Mouse (Mus musculus) stomach, postnatal 0 days (tissue): ENCODE data around the gene Fkbp1b. TPM values are rescaled to one million over a fixed set of nuclear protein-coding genes. Genes with fewer than 3 reads are reported as not detected.

Source experiments
- ATAC-seq: fragments of 200-750 bp; cut with Nextera tagmentation; 2 replicates; pipeline ENCODE4 v1.8.0; 2017; ENCODE audit not compliant: low FRiP score, low TSS enrichment
- DNase-seq: peaks from one replicate; pipeline ENCODE4 v3.0.0-alpha.2; 2016; ENCODE audit warnings: low spot score
- H3K27ac ChIP-seq: fragments of 300-500 bp; sonication (generic); replicated peaks from 2 replicates; pipeline ENCODE4 v1.5.1; 2014; ENCODE audit warnings: mild to moderate bottlenecking, control low read depth
- H3K27me3 ChIP-seq: fragments of 300-500 bp; sonication (generic); 2 replicates; pipeline ENCODE4 v1.6.1; 2014; ENCODE audit warnings: low read length; ENCODE audit not compliant: control insufficient read depth, insufficient read depth
- H3K36me3 ChIP-seq: fragments of 300-500 bp; sonication (generic); 2 replicates; pipeline ENCODE4 v1.6.1; 2014; ENCODE audit warnings: low read length, mixed read lengths; ENCODE audit not compliant: control insufficient read depth, insufficient read depth
- H3K4me1 ChIP-seq: fragments of 300-500 bp; sonication (generic); replicated peaks from 2 replicates; pipeline ENCODE4 v1.6.1; 2014; ENCODE audit warnings: antibody characterized with exemption; ENCODE audit not compliant: control insufficient read depth, insufficient read depth
- H3K4me2 ChIP-seq: fragments of 300-500 bp; sonication (generic); replicated peaks from 2 replicates; pipeline ENCODE4 v1.6.1; 2014; ENCODE audit warnings: low read depth, mild to moderate bottlenecking, control low read depth, moderate library complexity
- H3K4me3 ChIP-seq: fragments of 300-500 bp; sonication (generic); 2 replicates; pipeline ENCODE4 v1.5.1; 2014; ENCODE audit warnings: low read depth, low read length, control low read depth
- H3K9ac ChIP-seq: fragments of 300-500 bp; sonication (generic); 2 replicates; pipeline ENCODE4 v1.6.1; 2014; ENCODE audit warnings: mild to moderate bottlenecking, low read length, control low read depth, mixed read lengths
- H3K9me3 ChIP-seq: fragments of 300-500 bp; sonication (generic); 2 replicates; pipeline ENCODE4 v1.6.1; 2016; ENCODE audit warnings: low read length; ENCODE audit not compliant: control insufficient read depth
- CTCF ChIP-seq: IDR thresholded peaks from 2 replicates; pipeline ENCODE4 v1.5.1; 2016; ENCODE audit warnings: antibody characterized with exemption, low read depth, mild to moderate bottlenecking, moderate library complexity
- EP300 ChIP-seq: optimal IDR thresholded peaks from 2 replicates; pipeline ENCODE3; 2016; ENCODE audit warnings: antibody characterized with exemption
- WGBS: fragments of 180-500 bp; shearing (Covaris S2); extraction: QIAGEN DNeasy Blood & Tissue Kit; methylation state at CpG from one replicate; pipeline ENCODE4 v1.1.7; 2014; 5-methylcytosine and 5-hydroxymethylcytosine counted together
- polyA plus RNA-seq: library from polyadenylated mRNA; unstranded; fragments of >200 nt; fragmentation: Nextera tagmentation; extraction: Ambion mirVana; gene quantifications from 2 replicates; pipeline ENCODE4 v1.2.1, GENCODE M21; 2015

Gene Fkbp1b
- polyA plus RNA-seq, 1 experiment from 2014 or later = 8.3 TPM

DNA sequence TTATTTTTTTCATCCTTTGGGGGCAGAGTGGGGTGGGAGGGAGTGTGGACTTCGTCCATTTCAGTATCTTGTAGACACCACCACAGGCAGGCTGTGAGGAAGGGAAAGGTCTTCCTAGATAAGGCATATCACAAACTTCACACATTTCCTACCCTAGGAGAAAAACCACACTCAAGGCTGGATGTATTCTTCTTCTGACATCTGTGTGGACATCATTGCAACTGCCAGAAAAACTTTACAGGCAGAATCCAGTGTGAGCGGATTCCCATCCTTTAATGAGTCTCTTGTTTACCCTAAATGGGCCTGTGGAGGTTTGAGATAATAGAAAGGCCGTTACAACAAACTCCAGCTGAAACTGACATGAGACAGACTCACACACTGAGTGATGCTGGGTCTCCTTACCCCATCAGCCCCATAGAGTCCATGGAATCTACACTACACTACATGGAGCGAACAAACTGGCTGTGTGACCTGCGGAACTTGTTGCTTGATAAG, 31.6 kb upstream of the Fkbp1b start:
- H3K4me3 ChIP-seq = no peak overlapping the region
- no peak for TF ChIP-seq CTCF

DNA sequence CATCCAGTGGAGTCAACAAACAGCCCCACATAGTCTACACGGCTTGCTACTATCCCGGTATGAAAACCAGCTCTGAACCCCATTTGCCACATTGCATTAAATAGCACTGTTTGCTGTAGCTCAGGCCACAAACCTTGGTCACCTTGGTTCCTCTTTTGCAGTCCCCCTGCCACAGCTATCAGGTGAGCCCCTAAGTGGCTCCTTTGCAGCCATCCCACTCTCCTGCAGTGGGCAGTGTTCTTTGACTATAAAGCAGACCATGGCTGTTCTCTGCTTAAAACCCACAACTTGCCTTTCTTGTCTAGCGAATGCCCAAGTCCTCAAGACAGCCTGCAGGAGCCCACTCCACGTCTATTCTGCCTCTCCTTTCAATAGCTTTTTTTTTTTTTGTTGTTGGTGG, 30.9 kb upstream of the Fkbp1b start:
- Histone ChIP-seq H3K36me3 (no peaks in the 10 kb centered on the region), H3K27me3 (no peaks in the 10 kb centered on the region), H3K9me3 (no peaks in the 10 kb centered on the region), H3K4me1 (0 out of 2 replicates have a peak, but pooled peaks cover 6% of the 10 kb centered on the region), H3K27ac (no peak overlapping the region), H3K4me3 (no peak overlapping the region), H3K9ac (no peak overlapping the region), H3K4me2 (no peak overlapping the region)
- TF ChIP-seq CTCF = peak; percentile 17; the same call in 1 of the 2 replicates
- TF ChIP-seq EP300 = no peak
- no peak for ATAC-seq
- DNase-seq = no peak
- WGBS = 52% methylated on average over 4 of the region's 4 CpGs

More for the DNA sequence above, 31.6 kb upstream of the Fkbp1b start:
- Histone ChIP-seq H3K9me3 (no peaks in the 10 kb centered on the region), H3K27ac (no peak overlapping the region), H3K4me2 (no peak overlapping the region), H3K36me3 (no peaks in the 10 kb centered on the region), H3K9ac (no peak overlapping the region), H3K27me3 (no peaks in the 10 kb centered on the region), H3K4me1 (0 out of 2 replicates have a peak, but pooled peaks cover 6% of the 10 kb centered on the region)
- WGBS = 69% methylated on average over 5 of the region's 5 CpGs
- ATAC-seq (no peak), DNase-seq (no peak)

DNA sequence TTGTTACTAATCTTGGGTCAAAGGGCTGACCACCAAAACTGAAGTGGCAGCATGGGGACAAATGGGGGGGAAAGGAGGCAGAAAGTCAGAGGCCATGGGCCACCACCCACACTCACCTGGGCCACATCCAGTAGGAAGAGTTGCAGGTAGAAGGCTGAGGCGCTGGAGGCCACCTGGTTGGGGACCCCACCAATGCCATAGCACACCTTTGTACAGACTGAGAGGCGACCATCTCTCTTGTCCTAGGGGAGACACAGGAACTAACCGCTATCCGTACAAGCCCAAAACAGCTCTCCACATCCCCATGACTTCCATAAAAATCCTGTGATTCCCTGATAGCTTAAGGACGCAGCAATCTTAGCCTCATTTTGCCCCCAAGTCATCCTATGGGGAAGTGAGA, 29.9 kb upstream of the Fkbp1b start:
- Histone ChIP-seq H3K9ac (no peak overlapping the region), H3K27ac (no peak overlapping the region), H3K4me1 (0 out of 2 replicates have a peak, but pooled peaks cover 6% of the 10 kb centered on the region), H3K9me3 (no peaks in the 10 kb centered on the region), H3K27me3 (no peaks in the 10 kb centered on the region), H3K4me2 (no peak overlapping the region), H3K4me3 (no peak overlapping the region), H3K36me3 (no peaks in the 10 kb centered on the region)
- ATAC-seq (no peak), DNase-seq (no peak)
- 92% methylated on average over 5 of the region's 5 CpGs for WGBS
- no peak for TF ChIP-seq CTCF
- no peak for TF ChIP-seq EP300

DNA sequence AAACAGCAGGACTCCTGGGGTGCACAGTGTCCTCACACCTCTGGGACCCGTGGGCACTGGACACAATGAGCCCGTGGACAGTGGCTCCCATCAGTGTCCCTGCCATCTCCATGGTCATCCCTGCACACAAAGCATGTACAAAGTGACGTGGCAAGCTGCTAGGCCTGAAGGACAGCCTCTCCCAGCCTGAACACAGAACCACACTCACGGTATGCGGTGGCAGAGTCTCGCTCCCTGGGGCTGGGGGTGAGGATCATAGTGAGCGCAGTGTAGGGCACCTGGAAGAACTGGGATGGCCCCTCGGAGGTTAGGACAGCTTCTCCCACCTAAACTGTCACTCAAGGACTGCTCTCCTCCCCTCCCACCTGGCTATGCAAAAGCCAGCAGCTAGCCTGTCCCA, 27.5 kb upstream of the Fkbp1b start:
- WGBS = 81% methylated on average over 8 of the region's 8 CpGs
- Histone ChIP-seq H3K4me2 (no peak overlapping the region), H3K36me3 (no peaks in the 10 kb centered on the region), H3K9ac (no peak overlapping the region), H3K4me1 (no peaks in the 10 kb centered on the region), H3K27me3 (no peaks in the 10 kb centered on the region), H3K27ac (no peak overlapping the region), H3K9me3 (no peaks in the 10 kb centered on the region), H3K4me3 (no peak overlapping the region)
- DNase-seq (no peak), ATAC-seq (no peak)
- TF ChIP-seq CTCF (no peak), EP300 (no peak)

DNA sequence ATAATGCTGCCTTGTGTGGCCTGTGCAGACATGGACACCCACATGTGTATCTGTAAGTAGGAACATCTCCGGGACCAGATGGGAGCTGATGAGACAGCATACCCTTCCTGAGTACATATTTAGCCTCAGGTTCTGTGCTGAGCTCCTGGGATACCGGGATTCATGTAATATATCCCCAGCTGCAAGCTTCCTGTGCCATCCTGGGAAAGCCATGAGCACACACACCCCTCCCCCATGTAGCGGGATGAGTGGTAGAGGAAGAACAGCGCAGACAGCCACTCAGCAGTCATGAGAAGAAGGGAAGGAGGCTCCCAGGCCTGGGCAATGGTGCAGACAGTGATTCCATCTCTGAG, 22.9 kb upstream of the Fkbp1b start:
- Histone ChIP-seq H3K4me1 (no peaks in the 10 kb centered on the region), H3K27ac (no peak overlapping the region), H3K4me3 (no peak overlapping the region), H3K27me3 (no peaks in the 10 kb centered on the region), H3K4me2 (no peak overlapping the region), H3K9me3 (no peaks in the 10 kb centered on the region), H3K36me3 (no peaks in the 10 kb centered on the region), H3K9ac (no peak overlapping the region)
- ATAC-seq (no peak), DNase-seq (no peak)
- WGBS = 63% methylated on average over 4 of the region's 4 CpGs
- no peak for TF ChIP-seq EP300
- TF ChIP-seq CTCF = no peak

DNA sequence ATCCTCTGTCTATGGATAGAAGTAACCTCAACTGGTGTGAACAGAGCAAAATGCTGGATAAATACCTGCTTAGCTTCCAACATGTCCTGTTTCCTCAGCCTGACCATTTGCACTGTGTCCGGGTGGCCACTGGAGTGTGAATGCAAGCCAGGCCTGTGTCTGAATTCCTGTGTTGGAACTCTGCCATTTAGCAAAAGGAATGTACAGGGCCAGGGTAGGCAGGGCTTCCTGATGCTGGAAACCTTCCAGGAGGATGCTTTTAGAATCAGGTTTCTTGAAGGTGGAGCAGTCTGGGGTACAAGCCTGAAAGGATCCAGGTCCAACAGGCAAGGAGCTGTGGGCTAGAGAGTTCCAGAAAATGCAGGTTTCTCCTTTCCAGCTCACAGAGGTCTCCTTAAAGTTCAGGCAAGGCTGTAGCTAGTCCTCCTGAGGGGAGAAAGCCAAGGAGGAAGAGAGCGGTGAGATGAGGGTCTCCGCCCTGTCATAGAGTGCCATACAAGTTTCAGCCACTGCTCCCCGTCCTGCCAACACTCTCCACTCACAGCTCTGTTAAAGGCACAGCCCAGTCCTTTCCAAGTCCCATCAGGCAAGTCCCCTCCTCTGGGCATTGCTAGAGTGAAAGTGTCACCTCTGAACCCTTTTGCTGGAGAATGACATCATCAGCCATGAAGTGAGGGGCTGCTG, 22.4 kb upstream of the Fkbp1b start:
- Histone ChIP-seq H3K36me3 (no peaks in the 10 kb centered on the region), H3K27me3 (no peaks in the 10 kb centered on the region), H3K27ac (no peak overlapping the region), H3K9me3 (no peaks in the 10 kb centered on the region), H3K4me1 (no peaks in the 10 kb centered on the region), H3K4me2 (no peak overlapping the region), H3K4me3 (no peak overlapping the region), H3K9ac (no peak overlapping the region)
- ATAC-seq (no peak), DNase-seq (no peak)
- no peak for TF ChIP-seq CTCF
- TF ChIP-seq EP300 = no peak
- WGBS = 53% methylated on average over 4 of the region's 4 CpGs
